Mouse (Mus musculus): ENCODE measurements around the gene Olfr1385. TPM values are rescaled to one million over a fixed set of nuclear protein-coding genes. Genes with fewer than 3 reads are reported as not detected.
"Not testable (repeated sequence)": the region's sequence is repeated elsewhere in the genome, so short reads cannot be mapped to it uniquely, and the experiment has no call there.

The Olfr1385 gene
- polyA plus RNA-seq (2011; ENCODE audit: insufficient read length, low read depth, missing spikeins), result not detected in 2 replicates

GRCm38 (mm10) chr11:49488770-49489169 is at the start of gene Olfr1385:
Olfr1385 (plus strand) TSS chr11:49489070.
- H3K4me3 ChIP-seq (ENCODE audit: insufficient read depth, low read length); H3K4me1 ChIP-seq (ENCODE audit: control insufficient read depth, insufficient read depth, low read length); H3K27ac ChIP-seq (ENCODE audit: insufficient read depth, low read length): not testable (repeated sequence)

- Histone ChIP-seq H3K27ac (ENCODE audit: insufficient read depth, low read length) (no peak within 1 kb of the TSS), H3K4me1 (ENCODE audit: control insufficient read depth, insufficient read depth, low read length) (no peaks in the 10 kb centered on the region), H3K4me3 (ENCODE audit: insufficient read depth, low read length) (no peak within 1 kb of the TSS)
- TF ChIP-seq CTCF (IDR thresholded peaks at IDR 0.05; ENCODE audit: borderline replicate concordance, insufficient read depth, low read length), result no peak
- no peak for TF ChIP-seq POLR2A (IDR thresholded peaks at IDR 0.05; ENCODE audit: low read depth, low read length)
These were observed 33.8 kb upstream of the Olfr1385 start, which contains the start of gene Olfr1387 for GRCm38 (mm10) chr11:49455043-49455442. Olfr1387 (plus strand) TSS chr11:49455343.

- not testable (repeated sequence) for H3K27ac ChIP-seq (ENCODE audit: insufficient read depth, low read length); H3K4me3 ChIP-seq (ENCODE audit: insufficient read depth, low read length); H3K4me1 ChIP-seq (ENCODE audit: control insufficient read depth, insufficient read depth, low read length)
These were observed 24.1 kb upstream of the Olfr1385 start, which contains the start of gene Olfr1386 for GRCm38 (mm10) chr11:49464746-49465145. Olfr1386 (plus strand) TSS chr11:49465046.

- TF ChIP-seq POLR2A (IDR thresholded peaks at IDR 0.05; ENCODE audit: low read depth, low read length), result no peak
- no peak for TF ChIP-seq CTCF (IDR thresholded peaks at IDR 0.05; ENCODE audit: borderline replicate concordance, insufficient read depth, low read length)
- no peaks in the 10 kb centered on the region for H3K4me1 ChIP-seq (ENCODE audit: control insufficient read depth, insufficient read depth, low read length)
- no peak overlapping the region for H3K27ac ChIP-seq (ENCODE audit: insufficient read depth, low read length)
- H3K4me3 ChIP-seq (ENCODE audit: insufficient read depth, low read length), result no peak overlapping the region
These were observed 2.9 kb upstream of the Olfr1385 start for GRCm38 (mm10) chr11:49485973-49486372.

- H3K4me3 ChIP-seq (ENCODE audit: insufficient read depth, low read length), result no peak overlapping the region
These were observed 29.2 kb downstream of the Olfr1385 start for GRCm38 (mm10) chr11:49518086-49518485.

GRCm38 (mm10) chr11:49519348-49519747 is 30.5 kb downstream of the Olfr1385 start, which contains the start of gene Olfr1383:
Olfr1383 (plus strand) TSS chr11:49519648.
- Histone ChIP-seq H3K27ac (ENCODE audit: insufficient read depth, low read length) (no peak within 1 kb of the TSS), H3K4me1 (ENCODE audit: control insufficient read depth, insufficient read depth, low read length) (no peaks in the 10 kb centered on the region), H3K4me3 (ENCODE audit: insufficient read depth, low read length) (no peak within 1 kb of the TSS)
- TF ChIP-seq CTCF (IDR thresholded peaks at IDR 0.05; ENCODE audit: borderline replicate concordance, insufficient read depth, low read length), result no peak
- no peak for TF ChIP-seq POLR2A (IDR thresholded peaks at IDR 0.05; ENCODE audit: low read depth, low read length)

More at GRCm38 (mm10) chr11:49518086-49518485, 29.2 kb downstream of the Olfr1385 start:
- TF ChIP-seq CTCF (IDR thresholded peaks at IDR 0.05; ENCODE audit: borderline replicate concordance, insufficient read depth, low read length) (no peak), POLR2A (IDR thresholded peaks at IDR 0.05; ENCODE audit: low read depth, low read length) (no peak)
- Histone ChIP-seq H3K4me1 (ENCODE audit: control insufficient read depth, insufficient read depth, low read length) (no peaks in the 10 kb centered on the region), H3K27ac (ENCODE audit: insufficient read depth, low read length) (no peak overlapping the region)

- Histone ChIP-seq H3K27ac (ENCODE audit: insufficient read depth, low read length) (no peak within 1 kb of the TSS), H3K4me1 (ENCODE audit: control insufficient read depth, insufficient read depth, low read length) (no peaks in the 10 kb centered on the region), H3K4me3 (ENCODE audit: insufficient read depth, low read length) (no peak within 1 kb of the TSS)
- no peak for TF ChIP-seq CTCF (IDR thresholded peaks at IDR 0.05; ENCODE audit: borderline replicate concordance, insufficient read depth, low read length)
- TF ChIP-seq POLR2A (IDR thresholded peaks at IDR 0.05; ENCODE audit: low read depth, low read length), result no peak
These were observed 39.1 kb downstream of the Olfr1385 start, which contains the start of gene Olfr1382 for GRCm38 (mm10) chr11:49527947-49528346. Olfr1382 (plus strand) TSS chr11:49528247.

- Histone ChIP-seq H3K4me3 (ENCODE audit: insufficient read depth, low read length) (no peak overlapping the region), H3K27ac (ENCODE audit: insufficient read depth, low read length) (peak overlapping the region; percentile 11; the same call in 1 of the 2 replicates), H3K4me1 (ENCODE audit: control insufficient read depth, insufficient read depth, low read length) (no peaks in the 10 kb centered on the region)
- TF ChIP-seq POLR2A (IDR thresholded peaks at IDR 0.05; ENCODE audit: low read depth, low read length), result no peak
- no peak for TF ChIP-seq CTCF (IDR thresholded peaks at IDR 0.05; ENCODE audit: borderline replicate concordance, insufficient read depth, low read length)
These were observed 43.9 kb downstream of the Olfr1385 start for GRCm38 (mm10) chr11:49532761-49533160.

GRCm38 (mm10) chr11:49536631-49537030 is 47.8 kb downstream of the Olfr1385 start:
- not testable (repeated sequence) for H3K27ac ChIP-seq (ENCODE audit: insufficient read depth, low read length); H3K4me1 ChIP-seq (ENCODE audit: control insufficient read depth, insufficient read depth, low read length); H3K4me3 ChIP-seq (ENCODE audit: insufficient read depth, low read length)
- TF ChIP-seq CTCF (IDR thresholded peaks at IDR 0.05; ENCODE audit: borderline replicate concordance, insufficient read depth, low read length), result peak; percentile 55; the same call in 1 of the 2 replicates

- H3K4me3 ChIP-seq (ENCODE audit: insufficient read depth, low read length); H3K27ac ChIP-seq (ENCODE audit: insufficient read depth, low read length); H3K4me1 ChIP-seq (ENCODE audit: control insufficient read depth, insufficient read depth, low read length): not testable (repeated sequence)
These were observed 54.3 kb downstream of the Olfr1385 start, which contains the start of gene Olfr1381 for GRCm38 (mm10) chr11:49543149-49543548. Olfr1381 (plus strand) TSS chr11:49543449.

Other genes with a start within 250 kb of the Olfr1385 start
- gene Mgat1, start 244.9 kb upstream of the Olfr1385 start, polyA plus RNA-seq (2011; ENCODE audit: insufficient read length, low read depth, missing spikeins), result 79.0 and 92.6 TPM in 2 replicates
- gene Olfr1393, start 210.8 kb upstream of the Olfr1385 start, polyA plus RNA-seq (2011; ENCODE audit: insufficient read length, low read depth, missing spikeins), result 0.23 TPM in 1 of 2 replicates, not detected in the other
- not detected in 2 replicates for gene Olfr1392, start 203.8 kb upstream of the Olfr1385 start, polyA plus RNA-seq (2011; ENCODE audit: insufficient read length, low read depth, missing spikeins)
- not detected in 2 replicates for gene Olfr10, start 184.3 kb upstream of the Olfr1385 start, polyA plus RNA-seq (2011; ENCODE audit: insufficient read length, low read depth, missing spikeins)
- not detected in 2 replicates for gene Olfr1391, start 166.3 kb upstream of the Olfr1385 start, polyA plus RNA-seq (2011; ENCODE audit: insufficient read length, low read depth, missing spikeins)
- gene Olfr1390, start 153.9 kb upstream of the Olfr1385 start, polyA plus RNA-seq (2011; ENCODE audit: insufficient read length, low read depth, missing spikeins), result not detected in 2 replicates
- gene Olfr1389, start 66.0 kb upstream of the Olfr1385 start, polyA plus RNA-seq (2011; ENCODE audit: insufficient read length, low read depth, missing spikeins), result not detected in 2 replicates
- not detected in 2 replicates for gene Olfr1388, start 52.4 kb upstream of the Olfr1385 start, polyA plus RNA-seq (2011; ENCODE audit: insufficient read length, low read depth, missing spikeins)
- gene Olfr1387, start 33.7 kb upstream of the Olfr1385 start, polyA plus RNA-seq (2011; ENCODE audit: insufficient read length, low read depth, missing spikeins), result not detected in 2 replicates
- not detected in 2 replicates for gene Olfr1386, start 24.0 kb upstream of the Olfr1385 start, polyA plus RNA-seq (2011; ENCODE audit: insufficient read length, low read depth, missing spikeins)
- gene Olfr1384, start 17.7 kb downstream of the Olfr1385 start, polyA plus RNA-seq (2011; ENCODE audit: insufficient read length, low read depth, missing spikeins), result not detected in 2 replicates
- not detected in 2 replicates for gene Olfr1383, start 30.6 kb downstream of the Olfr1385 start, polyA plus RNA-seq (2011; ENCODE audit: insufficient read length, low read depth, missing spikeins)
- not detected in 2 replicates for gene Olfr1382, start 39.2 kb downstream of the Olfr1385 start, polyA plus RNA-seq (2011; ENCODE audit: insufficient read length, low read depth, missing spikeins)
- not detected in 2 replicates for gene Olfr1381, start 54.4 kb downstream of the Olfr1385 start, polyA plus RNA-seq (2011; ENCODE audit: insufficient read length, low read depth, missing spikeins)
- not detected in 2 replicates for gene Olfr1380, start 67.8 kb downstream of the Olfr1385 start, polyA plus RNA-seq (2011; ENCODE audit: insufficient read length, low read depth, missing spikeins)
- gene Flt4, start 120.2 kb downstream of the Olfr1385 start, polyA plus RNA-seq (2011; ENCODE audit: insufficient read length, low read depth, missing spikeins), result 2.4 and 5.4 TPM in 2 replicates
- gene Scgb3a1, start 174.5 kb downstream of the Olfr1385 start, polyA plus RNA-seq (2011; ENCODE audit: insufficient read length, low read depth, missing spikeins), result not detected in 2 replicates
- 66.6 and 94.8 TPM in 2 replicates for gene Cnot6, start 223.7 kb downstream of the Olfr1385 start, polyA plus RNA-seq (2011; ENCODE audit: insufficient read length, low read depth, missing spikeins)